Mouse (Mus musculus): ENCODE measurements around the gene Ly86. TPM values are rescaled to one million over a fixed set of nuclear protein-coding genes. Genes with fewer than 3 reads are reported as not detected.
A peak's percentile ranks its signal among the peaks of the same experiment; 100 is the strongest.

The Ly86 gene
- polyA plus RNA-seq, 1 experiment from 2014 or later = 5.3 TPM

GRCm38 (mm10) chr13:37467795-37468194 is 122.8 kb downstream of the Ly86 start:
- no peaks in the 10 kb centered on the region for H3K36me3 ChIP-seq (ENCODE audit: control insufficient read depth, insufficient read depth, low read length)
- no peak overlapping the region for H3K4me3 ChIP-seq (ENCODE audit: low read depth, low read length)
- peak overlapping the region; percentile 1; the same call in 1 of the 2 replicates for H3K9ac ChIP-seq (ENCODE audit: low read length)
- H3K27ac ChIP-seq (ENCODE audit: low read depth, low read length) = no peak overlapping the region
- DNase-seq (ENCODE audit: low spot score) (peak; percentile 70), ATAC-seq (ENCODE audit: insufficient read depth, low FRiP score, low TSS enrichment) (no peak)
- WGBS = 11% methylated on average over 8 of the region's 8 CpGs
- H3K9me3 ChIP-seq (ENCODE audit: control insufficient read depth, low read length) = no peaks in the 10 kb centered on the region
- no peaks in the 10 kb centered on the region for H3K27me3 ChIP-seq (ENCODE audit: control insufficient read depth, insufficient read depth, low read length)
- no peaks in the 10 kb centered on the region; the same call in none of the 2 replicates for H3K4me1 ChIP-seq (ENCODE audit: control insufficient read depth, insufficient read depth, low read length)
- no peak overlapping the region; the same call in 1 of the 2 replicates for H3K4me2 ChIP-seq (ENCODE audit: low read depth)
